Mouse (Mus musculus) spleen, adult 18-20 months (tissue): ENCODE data around the gene Spaca3.

Source experiments
- DNase-seq, 2 experiments: peaks; one replicate each; pipeline ENCODE4 v3.0.0; 2022; ENCODE audit warnings: mixed read lengths in 2 of 2

Gene Spaca3

DNA sequence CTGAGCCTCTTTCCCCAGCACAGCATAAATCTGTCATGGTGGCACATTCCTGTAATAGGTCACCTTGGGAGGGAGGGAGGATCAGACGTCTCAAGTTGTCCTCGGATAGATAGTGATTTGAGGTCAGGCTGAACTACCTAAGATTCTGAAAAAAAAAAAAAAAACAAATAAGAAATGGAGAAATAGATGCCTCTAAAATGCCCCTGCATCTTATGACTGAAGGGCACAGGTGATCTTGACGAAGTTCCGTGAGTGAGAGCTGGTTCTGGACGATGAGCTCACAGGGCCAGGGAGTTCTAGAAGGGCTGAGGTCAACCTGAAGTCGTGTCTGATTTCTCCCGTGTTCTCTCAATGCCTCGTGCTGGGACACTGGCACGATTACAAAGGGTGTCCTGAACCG is at the start of gene Spaca3:
Gene Spaca3 (plus strand): TSS at position 301 of the 400 bp plus-strand sequence.
- DNase-seq = no peak

DNA sequence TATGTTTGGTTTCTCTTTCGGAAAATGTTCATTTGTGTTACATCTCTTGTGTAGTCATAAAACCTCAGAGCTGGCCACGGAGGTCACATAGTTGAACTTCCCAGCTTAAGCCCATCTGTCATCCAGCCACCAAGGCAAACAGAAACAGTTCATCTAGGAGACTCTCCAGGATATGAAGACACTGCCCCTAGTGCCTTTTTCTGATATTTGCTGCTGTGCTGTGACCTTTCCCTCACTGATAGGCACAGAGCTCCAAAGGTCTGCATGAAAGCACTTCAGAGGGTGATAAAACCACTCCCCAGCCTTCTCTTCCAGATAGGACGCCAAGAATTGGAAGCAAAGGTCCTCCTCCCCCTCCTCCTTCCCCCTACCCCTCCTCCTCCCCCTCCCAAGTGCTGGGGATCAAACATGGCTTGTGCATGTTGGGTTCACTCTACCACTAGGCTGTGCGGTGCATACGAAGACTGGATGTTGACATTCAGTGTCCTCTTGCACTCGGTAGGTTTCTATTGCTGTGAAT is 49.6 kb upstream of the Spaca3 start:
- no peak for DNase-seq

DNA sequence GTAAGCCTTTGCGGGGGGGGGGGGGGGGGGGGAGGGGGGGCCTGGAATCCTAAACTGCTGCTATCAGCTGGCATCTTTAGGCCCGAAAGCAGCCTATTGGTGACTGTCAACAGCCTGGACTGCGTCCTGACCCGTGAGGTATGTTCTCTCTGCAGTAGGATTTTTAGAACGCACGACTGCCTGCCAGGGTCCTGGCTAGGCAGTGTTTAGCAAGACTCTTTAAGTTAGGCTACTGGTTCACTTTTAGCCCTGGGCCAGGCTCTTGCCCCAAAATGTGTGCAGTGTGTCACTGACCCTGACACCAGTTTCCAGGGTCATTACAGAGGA is 48.5 kb upstream of the Spaca3 start:
- DNase-seq = no peak

DNA sequence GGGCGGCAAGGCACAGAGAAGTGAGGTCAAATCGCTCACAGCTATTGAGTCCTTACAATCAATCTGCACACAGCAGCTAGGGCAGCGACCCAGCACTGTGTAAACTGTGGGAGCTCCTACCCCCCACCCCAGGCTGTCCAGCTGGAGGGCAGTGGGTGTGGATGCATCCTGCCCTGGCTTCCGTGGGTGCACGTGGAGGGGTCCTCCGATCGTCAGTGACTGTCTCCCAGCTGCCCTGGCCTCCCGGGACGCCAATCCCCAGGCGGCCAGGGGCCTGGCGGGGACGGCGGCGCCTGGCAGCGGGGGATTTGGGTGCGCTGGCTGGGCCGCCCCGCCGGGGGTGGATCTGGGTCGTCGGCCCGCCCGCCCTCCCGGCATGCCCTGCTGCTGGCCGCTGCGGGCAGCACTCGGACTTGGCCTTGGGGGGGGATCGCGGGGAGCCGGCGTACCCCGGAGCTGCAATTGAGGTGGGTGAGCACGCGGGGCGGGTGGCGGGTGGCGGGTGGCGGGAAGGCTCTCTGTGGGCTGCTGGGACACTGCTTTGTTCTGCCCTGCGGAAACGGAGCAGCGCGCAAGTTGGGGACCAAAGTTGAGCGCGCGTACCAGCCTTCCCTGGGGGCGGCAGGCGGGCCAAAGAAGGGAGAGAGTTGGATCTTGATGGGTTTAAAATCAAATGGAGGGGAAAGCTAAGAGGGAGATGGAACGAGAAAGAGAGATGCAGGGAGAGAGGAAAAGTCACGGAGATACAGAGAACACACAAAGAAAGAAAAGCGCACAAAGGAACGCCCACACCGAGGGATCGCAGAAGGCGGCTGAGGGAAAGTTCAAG is 48.0 kb upstream of the Spaca3 start, which contains the start of gene Tmem98:
Gene Tmem98 (plus strand): TSS at position 183 of the 829 bp plus-strand sequence.
- no peak for DNase-seq

DNA sequence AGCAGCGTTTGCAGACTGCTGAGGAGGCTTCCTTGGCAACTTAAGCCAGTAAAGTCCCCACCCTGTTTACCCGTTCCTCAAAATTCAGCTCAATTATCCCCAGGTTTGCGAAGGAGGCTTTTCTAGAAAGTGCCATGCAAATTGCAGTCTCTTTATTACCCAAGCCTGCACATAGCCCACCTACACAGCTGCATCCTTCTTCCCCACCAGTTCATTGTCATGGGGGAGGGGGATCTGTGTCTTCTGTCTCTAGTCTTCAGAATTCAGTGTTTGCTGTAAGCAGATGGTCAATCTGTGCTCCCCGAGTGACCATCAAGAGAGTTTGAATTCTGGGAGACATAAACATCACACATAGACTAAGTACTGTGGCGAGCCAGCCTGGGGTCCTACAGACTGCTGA is 47.0 kb upstream of the Spaca3 start:
- DNase-seq = no peak

DNA sequence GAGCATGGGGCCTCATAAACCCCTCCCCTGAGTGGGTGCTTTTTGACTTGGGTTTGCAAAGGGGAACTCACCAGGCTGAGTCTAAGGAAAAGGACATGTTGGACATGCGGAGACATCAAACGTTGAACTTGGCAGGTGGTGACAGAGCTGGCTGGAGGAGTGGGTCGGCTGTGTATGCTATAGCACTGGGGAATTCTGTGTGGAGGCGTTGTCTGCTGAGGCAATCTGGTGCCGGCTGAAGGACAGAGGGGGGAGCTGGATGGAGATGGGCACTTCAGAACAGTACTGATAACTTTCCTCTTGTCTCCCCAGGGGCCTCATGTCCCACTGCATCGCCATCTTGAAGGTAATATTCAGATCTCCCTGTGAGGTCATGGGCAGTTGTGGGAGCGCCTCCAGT is 42.8 kb upstream of the Spaca3 start:
- no peak for DNase-seq

DNA sequence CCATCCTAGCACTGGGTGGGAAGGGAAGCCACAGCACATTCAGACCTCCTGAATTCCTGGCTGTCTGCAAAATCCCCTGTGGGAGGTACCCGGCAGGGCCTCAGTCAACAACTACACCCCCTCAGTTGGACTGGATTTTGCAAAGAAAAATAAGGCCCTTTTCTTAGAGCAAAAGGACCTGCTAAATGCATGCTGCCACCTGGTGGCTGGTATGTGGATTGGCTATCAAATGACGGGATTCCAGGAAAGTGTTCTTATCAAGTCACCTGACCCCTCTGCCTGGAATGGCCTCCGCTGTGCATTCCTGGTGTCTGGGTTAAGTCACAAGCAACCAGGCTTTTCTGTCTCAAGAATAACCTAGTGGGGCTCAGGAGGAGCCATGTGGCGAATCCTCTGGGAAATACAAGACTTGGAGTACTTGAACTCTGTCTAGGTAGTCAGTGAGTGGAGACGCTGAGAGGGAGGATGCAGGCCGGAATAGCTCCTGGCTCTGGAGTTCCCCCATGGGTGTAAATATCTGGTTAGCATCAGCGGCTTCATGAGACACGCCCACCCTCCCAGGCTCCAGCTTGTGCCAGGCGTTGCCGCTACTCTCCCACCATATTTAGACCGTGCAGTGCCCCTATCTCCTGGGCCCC is 40.0 kb upstream of the Spaca3 start:
- peak; percentile 10 to 41 for DNase-seq

DNA sequence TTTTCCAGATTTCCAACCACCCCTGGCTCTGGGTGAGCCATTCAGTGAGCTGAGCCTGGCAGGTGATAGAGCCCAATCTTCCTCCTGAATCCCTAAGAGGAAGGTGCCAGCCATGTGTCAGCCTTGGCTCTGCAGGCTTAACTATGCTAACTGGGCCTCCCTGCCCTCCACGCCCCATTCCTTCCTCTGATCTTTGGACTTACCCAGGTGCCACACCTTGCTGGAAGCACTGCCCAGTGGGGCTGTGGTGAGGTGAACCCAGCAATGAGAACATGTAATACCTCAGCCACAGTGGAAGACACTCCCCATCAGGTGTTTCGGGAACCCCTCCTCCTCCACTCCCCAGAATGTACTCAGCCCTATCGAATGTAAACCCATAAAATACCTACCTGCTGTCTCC is 38.1 kb upstream of the Spaca3 start:
- DNase-seq = no peak

DNA sequence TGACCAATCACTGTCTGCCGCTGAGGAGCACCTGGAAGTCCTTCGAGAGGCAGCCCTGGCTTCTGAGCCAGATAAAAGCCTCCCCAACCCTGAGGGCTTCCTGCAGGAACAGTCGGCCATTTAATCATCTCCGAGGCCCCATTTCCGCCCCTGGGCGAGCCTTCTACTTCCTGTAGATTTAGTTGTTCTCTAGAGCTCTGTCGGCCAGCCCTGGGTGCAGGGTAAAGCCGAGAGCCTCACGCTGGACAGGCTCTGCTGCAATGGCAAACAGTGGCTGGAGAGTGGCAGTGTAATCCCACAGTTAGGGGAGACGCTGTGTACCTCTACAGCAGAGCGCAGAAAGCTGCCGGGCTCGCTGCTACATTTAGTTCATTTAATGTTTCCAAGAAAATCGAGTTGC is 36.9 kb upstream of the Spaca3 start:
- no peak for DNase-seq

DNA sequence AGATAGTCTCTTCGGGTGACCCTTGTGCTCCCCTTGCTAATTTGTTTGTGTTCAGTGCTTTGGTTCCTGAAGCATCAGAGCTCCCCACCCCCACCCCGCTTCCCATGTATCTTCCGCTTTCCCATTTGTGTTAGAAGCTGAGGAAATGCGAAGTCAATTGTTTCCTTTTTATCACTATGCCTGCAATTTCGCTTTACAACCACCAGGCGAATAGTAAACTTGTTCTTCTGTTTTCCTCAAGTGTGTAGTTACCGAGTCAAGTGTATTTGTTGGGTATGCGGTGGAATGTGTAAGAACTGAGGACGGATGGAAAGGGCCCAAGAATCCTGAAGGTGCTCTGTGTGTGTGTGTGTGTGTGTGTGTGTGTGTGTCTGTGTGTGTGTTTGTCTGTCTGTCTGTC is 36.4 kb upstream of the Spaca3 start:
- DNase-seq = no peak

DNA sequence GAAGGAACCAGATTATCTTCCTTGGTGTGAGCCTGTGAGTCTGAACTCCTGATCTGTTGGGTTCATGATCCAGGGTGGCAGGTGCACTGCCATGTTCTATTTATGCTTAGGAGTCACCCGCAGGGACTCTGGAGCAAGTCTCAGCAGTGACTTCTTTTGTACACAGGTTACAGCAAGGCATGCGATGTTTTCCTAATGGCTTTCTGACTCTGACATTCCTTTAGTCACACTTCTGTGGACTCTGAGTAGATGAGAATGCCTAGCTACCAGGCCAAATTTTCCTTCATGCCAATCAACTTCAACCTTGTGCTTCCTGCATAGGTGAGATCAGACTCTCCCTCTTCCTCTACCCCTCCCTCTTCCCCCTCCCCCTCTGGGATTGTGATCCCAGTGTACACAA is 22.8 kb upstream of the Spaca3 start:
- no peak for DNase-seq

DNA sequence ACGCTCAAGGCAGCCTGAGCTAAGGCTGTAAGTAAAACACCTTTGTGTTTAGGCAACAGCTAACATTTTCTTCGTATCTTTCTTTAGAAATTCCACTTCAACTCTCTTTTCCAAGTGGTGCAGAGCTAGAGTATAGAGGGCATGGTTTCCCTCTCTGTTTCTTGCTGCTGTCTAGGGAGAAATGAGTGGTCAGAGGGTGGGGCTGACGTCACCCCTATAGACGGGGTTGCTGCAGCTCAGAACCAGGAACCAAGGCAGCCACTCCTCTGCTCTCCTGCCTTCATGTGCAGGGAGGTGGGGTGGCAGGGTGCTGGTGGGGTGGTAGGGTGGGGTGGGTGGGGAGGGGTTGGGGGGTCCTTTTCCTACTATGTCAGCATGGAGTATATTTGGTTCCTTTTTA is 22.3 kb upstream of the Spaca3 start:
- DNase-seq = no peak

DNA sequence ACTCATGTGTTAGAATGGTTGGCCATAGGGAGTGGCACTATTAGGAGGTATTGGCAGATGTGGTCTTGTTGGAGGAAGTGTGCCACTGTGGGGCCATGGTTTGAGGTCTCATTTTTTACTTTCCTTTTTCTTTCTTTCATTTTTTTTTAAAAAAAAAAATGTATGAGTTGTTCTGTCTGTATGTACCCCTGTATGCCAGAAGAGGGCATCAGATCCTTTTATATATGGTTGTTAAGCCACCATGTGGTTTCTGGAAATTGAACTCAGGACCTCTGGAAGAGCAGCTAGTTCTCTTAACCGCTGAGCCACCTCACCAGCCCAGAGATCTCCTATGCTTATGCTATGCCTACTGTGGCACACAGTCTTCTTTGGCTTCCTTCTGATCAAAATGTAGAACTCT is 19.4 kb upstream of the Spaca3 start:
- DNase-seq = no peak

DNA sequence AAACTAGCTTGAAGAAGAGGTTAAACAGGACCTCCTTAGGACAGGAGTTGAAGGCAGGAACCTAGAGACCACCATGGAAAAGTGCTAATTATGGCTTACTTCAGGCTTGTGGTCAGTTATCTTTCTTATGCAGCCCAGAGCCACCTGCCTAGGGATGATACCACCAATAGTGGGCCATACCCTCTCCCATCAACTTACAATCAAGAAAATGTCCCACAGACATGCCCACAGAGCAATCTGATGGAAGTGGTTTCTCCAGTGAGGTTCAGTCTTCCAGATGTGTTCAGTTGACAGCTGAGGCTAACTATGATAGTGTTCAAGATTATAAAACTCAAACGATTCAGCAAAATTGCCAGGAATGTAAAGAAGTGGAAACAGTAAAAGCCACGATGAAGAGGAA is 14.7 kb upstream of the Spaca3 start:
- DNase-seq = no peak

DNA sequence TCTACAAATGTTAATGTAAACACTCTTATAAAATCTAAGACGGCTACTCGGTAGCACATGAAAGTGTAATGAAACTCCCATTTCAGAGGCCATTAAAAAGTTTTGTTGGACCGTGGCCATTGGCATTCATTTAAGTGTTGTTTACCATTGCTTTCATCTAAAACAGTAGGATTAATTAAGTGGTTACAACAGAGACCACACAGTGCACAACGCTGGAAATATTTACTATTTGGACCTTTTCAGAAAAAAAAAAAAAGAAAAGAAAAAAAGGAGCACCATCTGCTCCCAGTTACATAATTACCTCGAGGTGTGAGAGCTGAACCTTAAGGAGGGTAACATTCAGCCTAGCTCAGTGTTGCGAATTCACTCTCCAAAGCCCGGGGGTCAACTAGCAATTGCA is 12.7 kb upstream of the Spaca3 start:
- no peak for DNase-seq

DNA sequence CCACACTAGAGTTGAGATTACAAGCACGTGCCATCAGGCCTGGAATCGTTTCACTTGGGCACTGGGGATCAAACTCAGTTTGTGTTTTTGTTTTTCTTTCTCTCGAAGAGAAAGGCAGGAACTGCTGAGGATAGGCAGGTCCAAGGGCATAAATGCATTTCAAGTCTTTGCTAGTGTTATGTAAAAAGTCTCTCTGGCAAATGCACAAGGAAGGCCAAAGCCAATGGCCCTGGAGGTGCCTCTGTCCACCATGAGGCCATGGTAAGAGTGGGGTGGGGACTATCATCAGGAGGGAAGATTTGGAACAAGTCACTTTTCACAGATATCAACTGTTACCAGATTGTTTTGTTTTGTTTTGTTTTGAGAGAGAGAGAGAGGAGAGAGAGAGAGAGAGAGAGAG is 12.1 kb upstream of the Spaca3 start:
- no peak for DNase-seq

DNA sequence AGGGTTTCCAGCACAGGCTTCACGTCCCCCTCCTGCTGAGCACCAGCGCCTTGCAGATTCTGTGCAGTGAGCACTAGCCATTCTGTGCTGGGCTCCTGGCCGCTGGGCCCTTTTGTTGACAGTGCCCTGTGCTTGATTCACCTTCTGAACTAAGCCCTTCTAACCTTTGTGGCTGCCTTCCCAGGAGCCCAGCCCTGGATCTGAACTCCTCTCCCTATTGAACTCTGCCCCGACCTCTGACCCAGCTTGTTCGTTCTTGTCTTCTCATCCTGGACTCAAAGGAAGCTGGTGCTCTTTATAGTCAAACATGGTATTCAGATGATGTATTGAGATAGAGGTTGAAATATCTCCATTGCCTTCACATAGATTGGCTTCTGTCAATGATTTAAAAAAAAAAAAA is 10.0 kb upstream of the Spaca3 start:
- no peak for DNase-seq

DNA sequence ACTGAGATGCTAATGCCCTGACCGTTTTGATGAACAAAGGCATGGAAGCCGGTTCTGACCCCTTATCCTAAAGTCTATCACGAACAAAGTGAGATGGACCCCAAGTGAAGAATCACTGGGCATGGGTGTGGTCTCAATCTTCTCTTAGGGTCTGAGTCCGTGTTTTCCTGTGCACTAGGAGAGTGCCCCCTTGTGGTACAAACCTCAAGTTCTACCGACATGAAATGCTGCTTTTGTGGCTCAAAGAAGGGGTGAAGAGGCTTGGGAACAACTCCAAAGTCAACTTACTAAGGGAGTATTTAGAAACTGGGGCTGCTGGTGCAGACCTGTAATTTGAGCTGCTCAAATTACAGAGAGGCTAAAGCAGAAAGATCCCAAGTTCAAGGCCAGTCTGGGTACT is 6.3 kb upstream of the Spaca3 start:
- DNase-seq = no peak

DNA sequence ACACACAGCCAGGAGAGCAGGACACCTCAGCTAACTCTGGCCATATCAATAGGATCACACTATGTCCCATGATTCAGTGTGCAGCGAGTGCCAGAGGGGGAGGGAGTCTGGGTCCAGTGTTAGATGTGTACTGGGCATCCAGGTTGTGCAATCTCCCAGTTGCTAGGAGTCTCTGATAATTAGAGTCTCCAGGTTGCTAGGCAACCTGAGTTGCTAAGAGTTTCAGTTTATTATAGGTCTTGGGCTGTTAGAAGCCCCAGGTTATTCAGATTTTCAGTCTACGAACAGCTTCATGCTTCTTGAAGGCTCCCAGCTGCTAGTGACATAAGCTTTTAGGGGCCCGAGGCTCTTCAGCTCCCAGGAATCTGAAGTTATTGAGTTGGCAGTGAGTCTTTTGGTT is 5.2 kb upstream of the Spaca3 start:
- DNase-seq = no peak

DNA sequence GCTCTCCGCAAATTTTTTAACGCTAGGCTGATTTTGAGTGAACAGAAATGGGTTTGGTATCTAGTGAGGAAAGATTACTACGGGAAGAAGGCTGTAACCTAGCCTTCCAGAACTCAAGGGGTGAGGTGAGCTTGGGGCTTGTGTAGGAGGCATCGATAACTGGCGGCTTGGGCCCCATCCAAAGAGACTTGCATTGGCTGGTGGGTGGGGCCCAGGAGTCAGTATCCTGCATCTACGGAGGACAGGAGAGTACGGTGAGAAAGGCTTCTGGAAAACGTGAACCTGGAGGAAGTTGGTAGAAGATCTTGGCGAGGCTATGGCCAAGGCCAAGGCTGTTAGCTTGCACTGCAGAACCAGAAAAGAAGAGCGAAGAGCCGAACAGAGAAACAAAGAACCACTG is 3.7 kb upstream of the Spaca3 start:
- DNase-seq = no peak

DNA sequence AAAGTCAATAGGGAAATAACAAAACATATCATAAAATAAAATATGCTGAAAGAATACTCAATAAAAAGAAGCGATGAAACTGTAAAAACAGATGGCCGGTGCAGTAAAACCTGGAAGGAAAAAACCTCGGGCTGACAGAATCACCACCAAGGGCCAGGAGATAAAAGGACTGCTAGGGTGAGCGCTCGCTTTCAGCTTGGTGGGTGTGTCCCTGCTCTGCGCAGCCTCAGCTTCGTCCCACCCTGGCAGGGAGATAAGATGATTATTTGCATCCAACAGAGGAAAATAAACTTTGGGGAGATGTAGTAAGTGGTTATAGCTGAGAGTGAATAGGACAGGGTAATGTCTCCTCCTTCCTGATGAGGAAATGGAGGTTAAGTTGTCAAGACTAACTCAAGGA is 3.3 kb upstream of the Spaca3 start:
- no peak for DNase-seq

DNA sequence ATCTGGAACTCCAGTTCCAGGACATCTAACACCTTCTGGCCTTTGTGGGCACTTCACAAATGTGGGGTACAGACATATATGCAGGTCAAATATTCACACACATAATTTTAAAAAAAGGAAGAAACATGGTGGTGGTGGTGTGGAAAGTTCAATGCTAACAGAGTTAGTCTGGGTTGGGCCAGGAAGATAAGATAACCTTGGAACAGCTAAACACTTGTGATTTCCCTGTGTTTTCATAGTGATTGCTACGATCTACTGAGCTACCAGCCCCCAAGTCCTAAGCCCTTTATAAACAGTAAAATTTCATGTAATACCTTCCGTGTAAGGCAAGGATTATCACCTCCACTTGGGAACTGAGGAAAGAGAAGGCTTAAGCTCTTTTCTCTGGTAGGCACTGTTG is 1.3 kb upstream of the Spaca3 start:
- DNase-seq = no peak

DNA sequence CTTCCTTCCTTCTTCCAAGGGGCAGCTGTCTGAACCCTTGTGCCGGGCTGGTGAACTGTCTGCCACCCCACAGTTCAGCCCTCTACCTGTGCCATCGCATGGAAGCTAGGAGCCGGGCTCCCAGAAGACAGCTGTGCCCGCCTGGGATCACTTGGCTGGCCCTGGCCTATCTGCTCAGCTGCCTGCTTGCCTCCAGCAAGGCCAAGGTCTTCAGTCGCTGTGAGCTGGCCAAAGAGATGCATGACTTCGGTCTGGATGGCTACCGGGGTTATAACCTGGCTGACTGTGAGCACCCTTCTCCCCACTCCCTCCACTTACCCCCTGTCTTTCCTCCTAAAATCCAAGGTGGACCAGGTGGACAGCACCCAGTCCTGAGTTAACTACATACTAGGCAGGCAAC is 4.8 kb downstream of the Spaca3 start:
- DNase-seq = no peak

DNA sequence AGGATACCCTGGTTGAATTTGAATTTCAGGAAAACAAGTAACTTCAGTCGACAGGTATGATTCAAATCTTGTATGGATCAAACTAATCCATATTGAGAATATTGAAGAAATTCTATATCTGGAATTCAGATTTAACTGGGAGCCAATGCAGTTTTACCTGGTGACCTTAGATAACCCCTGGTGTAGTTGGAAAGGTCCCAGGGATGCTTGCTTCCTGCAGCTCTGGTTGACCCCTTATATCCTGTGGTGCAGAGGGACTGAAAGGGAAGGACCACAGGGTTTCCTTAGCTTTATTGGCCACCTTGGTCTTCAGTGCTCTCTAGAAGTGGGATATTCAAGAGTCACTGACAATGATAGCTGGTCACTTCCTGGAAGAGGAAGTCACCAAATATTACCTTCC is 9.9 kb downstream of the Spaca3 start:
- DNase-seq = no peak
